Mouse (Mus musculus) c-Kit-positive CD71-positive TER-119-negative erythroid progenitor cells, embryonic 14.5 days (primary cell): ENCODE data around the gene Pde11a.

ENCODE experiments used
- DNase-seq: peaks from one replicate; pipeline ENCODE4 v3.0.0-alpha.2; 2013; ENCODE audit warnings: low read depth

Pde11a gene

DNA sequence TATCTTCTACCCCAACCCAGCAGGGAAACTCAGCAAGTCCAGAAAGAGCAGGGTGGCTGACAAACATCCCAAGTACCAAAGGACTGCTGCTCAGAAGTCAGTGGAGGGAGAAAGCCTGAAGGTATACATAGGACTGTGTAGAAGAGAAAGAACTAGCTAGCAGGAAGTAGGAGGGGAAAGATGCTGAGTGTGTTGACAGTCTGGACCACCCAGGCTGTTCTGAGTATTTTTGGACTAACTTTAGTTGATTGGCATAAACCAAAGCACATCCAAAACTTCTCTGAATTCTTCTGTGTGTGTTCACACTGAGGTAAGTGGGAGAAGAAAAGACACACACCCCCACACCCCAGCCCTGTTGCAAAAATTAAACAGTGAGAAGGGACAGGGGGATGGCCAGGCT lies 248.1 kb downstream of the Pde11a start:
- DNase-seq = no peak

DNA sequence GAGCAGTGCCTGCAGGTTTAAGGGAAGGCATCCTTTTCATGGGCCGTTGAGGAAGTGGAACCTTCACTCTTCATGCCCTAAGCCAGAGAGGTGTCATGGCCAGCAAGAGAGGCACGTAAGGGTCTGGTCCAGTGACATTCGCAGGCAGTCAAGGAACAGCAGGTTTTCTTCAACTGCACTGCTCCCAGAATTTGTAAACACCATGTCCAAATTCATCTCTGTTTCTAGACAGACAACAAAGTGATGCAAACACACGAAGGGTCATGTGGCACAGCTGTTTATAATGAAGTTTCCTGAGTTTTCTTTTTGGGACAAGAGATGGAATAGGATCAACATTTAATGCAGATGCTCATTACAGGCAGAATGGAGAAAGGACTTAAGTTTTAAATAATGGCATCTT lies 249.7 kb downstream of the Pde11a start:
- no peak for DNase-seq

DNA sequence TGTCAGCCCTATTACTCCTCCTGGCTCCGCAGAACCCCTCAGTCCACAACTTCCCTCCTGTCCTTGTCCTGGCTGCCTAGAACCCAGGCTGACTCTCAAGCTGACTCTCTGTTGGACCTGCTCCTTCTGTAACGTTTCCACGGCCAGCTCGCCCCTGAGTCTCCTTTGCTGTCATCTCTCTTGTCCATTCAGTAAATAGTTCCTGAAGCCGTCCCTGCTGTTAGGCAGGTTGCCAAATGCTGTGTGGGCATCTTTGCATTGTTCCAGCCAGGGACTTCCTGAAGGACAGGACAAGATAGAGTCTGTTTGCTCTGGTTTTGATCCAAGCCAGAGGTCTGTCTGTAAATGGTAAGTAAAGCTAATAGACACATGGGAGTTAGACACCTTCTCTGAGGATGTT lies 250.2 kb downstream of the Pde11a start:
- DNase-seq = no peak

DNA sequence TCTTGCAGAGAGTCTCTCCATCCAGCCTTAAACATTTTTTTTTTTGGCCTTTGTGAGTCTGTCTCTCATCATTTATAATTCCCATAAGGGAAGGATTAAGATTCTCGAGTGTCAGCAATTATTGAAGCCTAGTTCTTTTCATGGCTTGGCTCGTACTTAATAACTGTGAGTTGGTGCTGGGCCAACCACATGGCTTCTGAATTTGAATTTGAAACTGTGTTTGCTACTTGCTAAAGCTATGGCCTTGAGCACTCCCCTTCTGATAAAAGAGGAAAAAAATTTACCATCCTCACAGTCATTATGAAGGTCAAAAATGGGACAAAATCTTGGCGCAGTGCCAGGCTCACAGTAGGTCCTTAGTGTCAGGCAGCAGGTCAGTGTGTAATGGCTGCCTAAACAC lies 251.4 kb downstream of the Pde11a start:
- DNase-seq = no peak

DNA sequence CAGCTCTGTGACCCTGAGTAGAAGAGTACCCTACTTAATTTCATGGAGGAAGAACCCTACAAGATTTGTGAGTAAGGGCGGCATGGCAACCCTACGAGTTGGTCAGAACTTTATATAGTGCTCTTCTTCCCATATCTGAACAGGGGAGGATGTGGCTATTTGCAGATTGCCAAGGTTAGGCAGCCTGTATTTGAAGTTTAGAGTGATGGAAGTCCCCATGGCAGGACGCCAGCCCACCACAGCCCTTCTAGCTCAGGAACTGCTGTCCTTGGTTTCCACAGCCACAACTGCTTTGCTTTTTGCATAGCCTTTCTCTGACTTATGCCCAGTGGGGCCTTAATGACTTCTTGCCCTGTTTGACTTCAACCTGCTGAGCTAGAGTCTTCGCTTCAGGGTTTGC lies 253.6 kb downstream of the Pde11a start:
- DNase-seq = no peak

DNA sequence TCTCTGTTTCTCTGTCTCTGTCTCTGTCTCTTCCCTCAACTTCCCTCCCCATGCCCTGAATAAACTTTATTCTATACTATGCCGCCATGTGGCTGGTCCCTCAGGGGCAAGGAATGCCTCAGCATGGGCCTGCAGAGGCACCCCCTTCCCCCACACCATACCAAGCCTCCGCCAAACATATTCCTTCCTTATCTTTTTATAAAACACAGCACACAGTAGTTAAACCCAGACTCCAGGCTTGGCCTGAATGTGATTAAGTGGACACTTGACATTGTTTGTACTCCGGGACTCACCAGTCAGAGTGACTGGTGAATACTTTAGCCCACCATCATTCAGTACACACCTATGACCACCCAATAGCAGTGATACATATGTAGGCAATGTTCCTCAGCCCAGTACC lies 254.7 kb downstream of the Pde11a start:
- DNase-seq = no peak

DNA sequence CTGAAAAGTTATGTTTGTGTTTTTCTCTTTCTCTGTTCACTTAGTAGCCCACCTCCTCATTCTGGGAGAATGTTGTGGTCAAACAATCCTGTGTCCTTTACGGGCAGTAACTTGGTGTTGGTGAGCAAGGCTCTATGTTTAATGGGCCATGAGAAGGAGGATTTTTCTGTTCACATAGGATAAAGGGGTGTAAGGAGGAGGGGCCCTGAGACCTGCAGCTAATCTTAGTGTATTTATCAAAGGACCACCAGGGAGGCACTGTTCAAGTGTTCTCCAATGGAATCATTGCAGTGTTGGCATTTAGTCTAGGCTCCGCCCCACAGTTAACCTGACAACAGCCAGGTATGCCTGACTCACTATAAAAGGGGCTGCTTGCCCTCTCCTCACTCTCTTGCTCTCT lies 255.2 kb downstream of the Pde11a start:
- DNase-seq = no peak

DNA sequence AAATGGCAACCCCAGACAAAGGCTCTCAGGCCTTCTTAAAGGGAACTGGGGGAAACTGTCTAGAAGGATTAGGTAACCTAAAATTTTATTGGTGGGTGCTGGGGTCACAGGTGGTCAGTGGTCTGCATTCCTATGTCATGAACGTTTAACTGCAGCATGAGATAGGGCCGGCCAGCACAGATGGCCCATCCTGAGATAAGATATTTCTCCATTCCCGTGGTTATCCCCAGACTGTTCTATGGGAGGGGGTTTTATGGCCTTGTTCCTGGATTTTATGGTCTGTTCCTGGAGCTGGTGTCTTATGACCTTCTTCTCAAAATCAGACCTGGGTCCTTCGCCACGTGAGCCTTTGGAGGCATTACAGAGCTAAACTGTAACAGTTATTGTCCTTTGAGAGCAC lies 256.6 kb downstream of the Pde11a start:
- DNase-seq = no peak

DNA sequence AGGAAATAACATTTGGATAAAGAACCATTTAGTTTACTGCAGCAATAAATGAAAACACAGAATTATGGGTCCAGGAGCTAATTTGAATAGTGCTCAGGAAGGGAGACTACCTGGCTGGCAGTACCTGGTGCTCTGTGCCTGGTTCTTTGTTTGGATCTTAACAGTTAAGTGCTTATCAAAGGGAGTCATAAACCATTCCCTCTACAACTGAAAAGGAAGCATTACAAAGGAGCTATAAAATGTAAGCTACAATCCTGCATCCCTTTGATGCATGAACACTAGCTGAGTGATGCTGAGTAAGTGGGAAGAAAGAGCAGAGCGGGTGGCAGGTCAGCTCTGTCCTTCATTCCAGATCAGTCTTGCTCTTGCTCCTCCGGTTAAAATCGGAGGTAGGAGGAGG lies 258.0 kb downstream of the Pde11a start:
- no peak for DNase-seq

DNA sequence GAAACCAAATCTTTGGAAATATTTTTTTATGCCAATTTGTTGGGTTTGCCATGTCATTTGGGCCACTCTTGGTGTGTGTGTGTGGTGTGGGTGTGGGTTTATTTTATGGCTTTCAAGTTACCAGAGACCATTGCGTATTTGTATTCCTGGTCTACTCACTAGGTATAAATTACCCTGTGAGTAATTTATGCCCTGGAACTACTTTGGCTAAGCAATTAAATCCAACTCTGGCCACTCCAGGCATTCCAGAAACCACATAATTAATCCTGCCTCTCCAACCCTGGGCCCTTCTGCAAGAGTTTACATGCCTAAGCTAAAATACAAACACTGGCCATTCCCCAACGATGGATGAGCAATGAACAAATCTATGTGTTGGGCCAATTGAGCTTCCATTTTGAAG lies 261.7 kb downstream of the Pde11a start:
- no peak for DNase-seq

DNA sequence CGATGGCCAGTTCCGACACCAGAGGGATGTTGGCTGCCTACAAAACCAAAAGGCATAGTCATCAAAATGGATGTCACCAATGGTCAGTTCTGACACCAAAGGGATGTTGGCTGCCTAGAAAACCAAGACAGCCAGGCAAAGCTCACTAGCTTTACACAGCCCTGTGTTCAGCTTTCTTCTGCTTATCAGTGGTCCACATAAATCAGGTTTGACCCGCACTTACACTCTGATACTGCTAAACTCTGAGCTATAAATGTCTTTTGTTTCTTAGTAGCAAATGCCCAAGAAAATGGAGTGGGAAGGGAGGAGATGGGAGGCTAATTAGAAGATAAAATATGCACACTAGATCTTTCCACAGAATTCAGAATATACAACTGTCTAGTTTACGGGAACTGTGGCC lies 262.5 kb downstream of the Pde11a start:
- no peak for DNase-seq

DNA sequence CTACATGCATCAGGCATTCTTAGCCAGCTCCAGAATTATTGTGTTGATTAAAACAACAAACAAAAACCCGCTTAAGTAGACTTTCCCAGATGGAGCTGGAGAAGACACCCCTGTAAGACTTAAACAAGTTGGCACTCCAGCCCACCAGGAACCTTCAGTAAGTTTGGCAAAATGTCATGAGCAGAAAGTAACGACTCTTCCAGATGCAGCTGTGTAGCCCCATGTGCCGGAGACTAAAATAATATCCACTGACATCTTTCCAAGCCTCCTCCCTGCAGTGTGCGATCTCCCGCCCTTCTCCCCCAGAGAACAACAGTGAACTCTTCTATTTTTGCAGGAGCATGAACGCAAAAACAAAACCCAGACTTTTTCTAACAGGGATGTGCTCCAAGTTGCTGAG lies 265.5 kb downstream of the Pde11a start:
- DNase-seq = no peak

DNA sequence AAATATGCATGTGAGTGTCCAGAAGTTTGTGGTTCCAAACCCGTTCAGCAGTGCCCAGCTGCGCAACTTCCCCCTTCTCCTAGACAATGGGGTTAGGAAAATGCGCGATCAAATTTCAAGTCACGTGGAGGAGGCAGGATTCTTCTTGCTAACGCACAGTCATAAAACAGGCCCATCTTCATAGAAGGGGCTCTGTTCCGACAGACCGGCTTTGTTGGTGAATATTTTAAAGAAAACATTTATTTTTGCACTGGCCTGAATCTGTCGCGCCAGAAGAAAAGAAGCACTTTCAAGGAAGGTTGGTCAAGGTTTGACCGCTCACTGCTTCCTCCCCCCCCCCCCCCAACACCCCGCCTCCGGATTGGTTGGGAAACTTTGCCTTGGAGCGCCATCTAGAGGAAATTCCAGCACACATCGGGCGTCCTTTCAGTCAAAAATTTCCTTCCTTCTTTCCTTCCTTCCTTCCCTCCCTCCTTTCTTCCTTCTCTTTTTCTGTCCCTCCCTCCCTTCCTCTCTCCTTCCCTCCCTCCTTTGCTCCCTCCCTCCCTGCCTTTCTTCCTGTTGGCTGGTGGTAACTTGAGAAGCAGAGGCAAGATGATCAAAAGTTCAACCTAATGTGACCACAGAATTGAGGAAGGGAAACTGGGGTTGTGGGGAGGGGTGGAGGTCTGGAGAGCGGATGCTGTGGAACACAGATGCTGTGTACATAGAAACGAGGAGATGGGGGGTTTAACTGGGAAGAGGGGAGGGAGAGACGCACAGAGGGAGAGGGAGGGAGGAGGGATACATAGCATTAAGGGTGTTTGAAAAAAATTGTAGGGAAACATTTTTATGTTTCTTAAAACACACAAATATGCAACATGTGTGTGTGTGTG lies 267.9 kb downstream of the Pde11a start:
- peak; percentile 10 for DNase-seq

DNA sequence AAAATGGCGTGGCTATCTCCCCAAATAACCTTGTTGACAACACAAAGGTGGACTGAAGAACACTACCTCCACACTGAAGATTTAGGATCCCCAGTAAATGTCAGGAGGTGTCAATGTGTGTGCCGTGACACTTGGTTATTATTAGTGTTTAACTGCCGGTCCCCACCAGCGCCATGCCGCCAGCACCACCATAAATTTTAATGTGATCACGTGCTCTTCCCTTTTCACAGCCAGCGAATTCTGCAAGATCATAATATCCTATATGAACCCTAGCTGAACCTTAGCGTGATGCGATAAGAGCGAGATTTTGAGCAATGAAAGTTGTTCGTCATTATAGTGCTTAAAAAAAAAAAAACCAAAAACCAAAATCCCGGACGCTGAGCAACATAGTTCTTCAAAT lies 269.3 kb downstream of the Pde11a start:
- no peak for DNase-seq

DNA sequence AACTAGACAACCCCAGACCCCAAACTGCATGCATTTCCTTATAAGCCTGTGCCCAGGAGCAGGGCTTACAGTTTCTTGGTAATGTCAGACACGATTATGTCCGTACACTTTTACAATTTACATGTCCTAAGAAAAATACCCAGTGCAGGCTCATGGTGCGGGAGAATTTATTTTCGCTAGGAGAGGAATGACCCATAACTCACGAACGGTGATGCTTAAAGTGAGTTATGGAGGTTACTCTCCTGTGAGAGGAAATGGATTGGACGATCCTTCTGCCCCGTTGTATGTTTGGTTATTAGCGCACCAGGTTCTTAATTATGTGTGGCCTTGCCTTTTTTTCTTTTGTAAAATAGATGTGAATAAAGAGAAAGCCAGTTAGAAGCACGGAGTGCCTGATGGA lies 270.4 kb downstream of the Pde11a start:
- no peak for DNase-seq

DNA sequence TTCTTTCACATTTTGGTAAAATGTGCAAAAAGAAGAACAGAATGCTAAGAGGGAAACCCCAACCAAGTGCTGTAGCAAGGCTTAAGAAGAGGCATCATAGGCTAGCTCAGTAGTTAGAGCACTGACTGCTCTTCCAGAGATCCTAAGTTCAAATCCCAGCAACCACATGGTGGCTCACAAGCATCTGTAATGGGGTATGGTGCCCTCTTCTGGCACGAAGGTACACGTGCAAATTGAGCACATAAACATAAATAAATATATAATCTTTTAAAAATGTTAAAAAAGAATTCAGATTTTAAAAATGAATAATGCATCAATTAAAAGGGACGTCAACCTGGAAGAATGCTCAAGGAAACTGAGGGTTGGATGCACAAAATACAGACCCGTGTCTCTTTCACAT lies 271.4 kb downstream of the Pde11a start:
- no peak for DNase-seq

DNA sequence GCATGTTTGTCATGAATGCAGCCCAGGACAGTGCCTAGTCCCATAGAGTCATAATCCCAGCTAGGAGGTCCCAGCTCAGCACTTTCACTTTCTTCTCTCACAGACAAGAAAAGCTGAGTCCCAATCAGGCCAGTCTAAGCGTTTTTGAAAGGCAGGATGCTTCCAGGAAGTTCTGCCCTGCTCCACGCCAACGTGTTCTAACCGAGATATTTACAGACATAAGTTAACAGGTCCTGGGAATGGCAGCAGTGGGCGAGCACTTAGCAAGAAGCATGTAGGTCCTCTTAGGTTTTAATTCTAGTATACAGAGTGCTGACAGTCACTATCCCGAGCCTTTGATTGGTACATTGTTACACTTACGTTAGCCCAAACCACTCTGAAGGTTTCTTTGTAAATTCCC lies 273.3 kb downstream of the Pde11a start:
- no peak for DNase-seq

DNA sequence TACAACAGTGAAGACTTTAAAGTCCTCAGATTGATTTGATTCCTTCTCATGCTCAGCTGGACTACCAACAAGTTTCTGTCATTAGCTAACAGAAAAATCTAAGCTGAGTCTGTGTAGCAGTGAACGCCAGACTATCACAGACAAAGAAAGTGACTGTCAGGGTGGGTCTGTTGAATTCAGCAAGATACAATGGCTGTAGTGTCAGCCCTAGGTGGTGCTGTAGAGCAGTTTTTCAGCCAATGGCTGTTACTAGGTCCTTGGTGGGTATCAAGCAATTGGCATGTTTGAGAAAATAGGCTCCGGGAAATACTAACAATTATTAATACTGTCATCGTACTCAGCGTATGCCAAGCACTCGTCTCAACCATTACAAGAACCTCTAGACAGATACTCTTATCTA lies 274.5 kb downstream of the Pde11a start:
- no peak for DNase-seq

DNA sequence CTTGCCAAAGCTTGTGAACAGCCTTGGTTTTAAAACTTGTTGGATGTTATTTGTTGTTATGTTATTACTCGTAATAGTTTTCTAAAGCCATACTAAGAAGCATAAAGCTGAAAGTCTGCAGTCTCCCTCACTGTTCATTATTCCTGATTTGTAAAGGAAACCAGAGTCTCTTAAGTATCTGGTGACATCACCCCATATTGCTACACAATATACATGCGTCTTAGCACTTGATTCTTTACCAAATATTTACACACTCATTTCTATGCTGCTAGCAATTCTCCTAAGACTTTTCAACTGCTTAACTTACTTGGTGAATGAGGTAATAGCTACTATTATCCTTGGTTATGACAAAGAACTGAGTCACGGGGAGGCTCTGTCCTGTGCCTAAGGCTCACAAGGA lies 278.4 kb downstream of the Pde11a start:
- DNase-seq = no peak

DNA sequence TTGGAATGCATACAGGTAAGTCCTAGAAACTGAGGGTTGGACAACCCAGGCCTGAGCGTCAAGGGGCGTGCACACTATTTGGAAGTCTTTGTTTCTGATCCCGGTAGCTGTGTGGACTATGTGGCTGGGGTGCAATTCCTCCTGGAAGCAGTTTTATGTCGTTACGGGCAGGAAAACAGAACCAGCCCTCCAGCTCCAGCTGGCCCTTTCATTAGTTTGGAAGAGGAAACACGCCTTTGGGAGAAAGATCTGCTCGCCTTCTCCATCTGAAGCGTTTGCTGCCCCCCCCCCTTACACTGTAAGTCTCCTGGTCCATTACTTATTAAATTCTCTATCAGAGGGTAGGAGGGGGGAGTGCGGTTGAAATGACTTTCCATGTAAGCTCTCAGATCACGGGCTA lies 279.0 kb downstream of the Pde11a start:
- no peak for DNase-seq

DNA sequence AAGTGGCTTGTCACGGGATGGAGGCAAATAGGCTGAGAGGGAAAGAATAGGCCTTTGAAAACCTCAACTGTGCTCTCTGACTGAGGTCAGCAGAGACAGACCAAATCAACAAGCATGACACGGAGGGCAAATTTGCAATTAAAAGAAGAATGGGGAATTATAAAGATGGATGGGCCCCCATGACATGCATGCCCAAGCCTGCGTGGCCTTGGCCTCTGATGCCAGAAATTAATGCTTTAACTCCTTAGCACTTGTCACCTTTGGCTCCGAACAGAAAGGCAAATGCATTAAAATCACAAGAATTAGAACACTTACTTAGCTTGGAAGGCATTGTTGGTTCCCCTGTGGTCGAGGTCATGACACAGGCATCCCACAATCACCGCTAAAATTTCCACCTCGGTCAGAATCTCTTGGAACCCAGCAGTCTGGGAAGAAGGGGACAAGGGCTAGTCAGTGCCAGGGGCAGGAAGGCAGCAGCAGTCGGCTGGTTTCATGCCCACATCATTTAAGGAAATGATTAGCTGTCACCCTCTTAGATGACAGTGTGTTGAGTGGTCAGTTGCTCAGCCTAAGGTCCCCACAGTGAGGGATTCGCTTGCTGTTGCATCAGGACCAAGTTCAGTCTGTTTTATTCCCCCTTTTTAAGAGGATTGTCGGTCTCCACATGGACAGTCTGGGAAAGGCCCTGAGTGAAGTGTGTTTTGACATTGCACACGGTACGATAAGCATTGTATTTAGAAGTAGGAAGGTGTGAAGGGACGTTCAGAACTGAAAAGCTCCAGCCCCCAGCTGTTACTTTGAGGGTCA lies 279.7 kb downstream of the Pde11a start:
- no peak for DNase-seq

DNA sequence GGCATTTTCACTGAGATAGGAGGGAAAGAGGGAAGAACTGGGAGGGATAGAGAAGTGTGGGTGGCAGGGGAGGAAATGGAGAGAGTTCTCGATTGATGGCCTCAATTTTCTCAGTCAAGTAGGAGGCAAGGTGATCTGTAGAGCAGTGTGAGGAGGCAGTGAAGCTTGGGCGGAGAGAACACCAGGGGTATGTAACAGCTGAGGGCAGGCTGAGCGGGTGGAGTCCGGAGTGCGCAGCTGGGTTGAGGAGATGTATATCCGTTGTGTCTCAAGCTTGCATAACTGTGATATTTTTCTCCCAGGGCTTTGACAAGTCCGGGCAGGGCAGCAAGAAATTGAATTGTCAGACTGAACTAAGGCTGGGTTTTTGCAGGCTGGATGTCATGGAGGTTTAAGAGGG lies 281.0 kb downstream of the Pde11a start:
- DNase-seq = no peak

DNA sequence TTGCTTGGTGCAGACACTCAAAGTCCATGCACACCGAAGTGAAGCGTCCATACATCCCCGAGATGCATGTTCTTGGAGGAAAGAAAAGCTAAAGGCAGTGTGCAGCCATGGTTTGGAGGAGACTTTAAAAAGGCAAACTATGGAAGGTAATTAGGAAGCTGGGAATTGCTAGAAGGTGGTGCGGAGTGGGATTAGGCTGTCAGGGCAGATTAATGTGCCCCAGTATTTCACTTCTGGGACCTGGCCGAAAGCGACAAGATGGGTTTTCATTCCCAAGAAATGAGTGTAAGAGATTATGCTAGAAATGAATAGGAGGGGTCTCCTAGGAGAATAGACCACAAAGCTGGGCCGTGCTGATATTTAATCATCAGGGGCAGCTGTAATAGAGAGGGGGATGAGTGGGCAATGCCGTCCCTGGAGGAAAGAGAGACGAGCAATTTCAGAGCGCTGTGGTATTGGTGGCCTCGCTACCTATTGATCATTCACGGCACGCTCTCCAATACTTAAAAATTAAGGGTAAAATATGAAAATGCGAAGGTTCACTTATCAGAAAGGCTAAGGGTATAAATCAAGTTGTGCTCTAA lies 284.7 kb downstream of the Pde11a start:
- no peak for DNase-seq
